Mouse (Mus musculus) lung, embryonic 16.5 days (tissue): ENCODE results near the gene Atp6v0e. TPM values are rescaled to one million over a fixed set of nuclear protein-coding genes. Genes with fewer than 3 reads are reported as not detected.

Experiments
- ATAC-seq: fragments of 200-750 bp; cut with Nextera tagmentation; 2 replicates; pipeline ENCODE4 v1.8.0; 2017; ENCODE audit warnings: low read depth, mild to moderate bottlenecking, moderate library complexity
- H3K27ac ChIP-seq: fragments of 300-500 bp; sonication (generic); 2 replicates; pipeline ENCODE4 v1.5.1; 2014; ENCODE audit warnings: mild to moderate bottlenecking, control low read depth, low read length
- H3K27me3 ChIP-seq: fragments of 300-500 bp; sonication (generic); 2 replicates; pipeline ENCODE4 v1.6.1; 2014; ENCODE audit warnings: low read depth, low read length, mixed read lengths; ENCODE audit not compliant: control insufficient read depth, insufficient read depth
- H3K36me3 ChIP-seq: fragments of 300-500 bp; sonication (generic); 2 replicates; pipeline ENCODE4 v1.6.1; 2014; ENCODE audit warnings: low read length; ENCODE audit not compliant: control insufficient read depth, insufficient read depth
- H3K4me1 ChIP-seq: fragments of 300-500 bp; sonication (generic); replicated peaks from 2 replicates; pipeline ENCODE4 v1.6.1; 2014; ENCODE audit warnings: low read length, mixed read lengths; ENCODE audit not compliant: control insufficient read depth, insufficient read depth
- H3K4me2 ChIP-seq: fragments of 300-500 bp; sonication (generic); 2 replicates; pipeline ENCODE4 v1.6.1; 2014; ENCODE audit warnings: low read depth, low read length, control low read depth
- H3K4me3 ChIP-seq: fragments of 300-500 bp; sonication (generic); 2 replicates; pipeline ENCODE4 v1.5.1; 2014; ENCODE audit warnings: mild to moderate bottlenecking, low read length, control low read depth
- H3K9ac ChIP-seq: fragments of 300-500 bp; sonication (generic); 2 replicates; pipeline ENCODE4 v1.6.1; 2014; ENCODE audit warnings: low read length, control low read depth
- H3K9me3 ChIP-seq: fragments of 300-500 bp; sonication (generic); 2 replicates; pipeline ENCODE4 v1.6.1; 2016; ENCODE audit warnings: low read length; ENCODE audit not compliant: control insufficient read depth
- WGBS: fragments of 180-500 bp; shearing (Covaris S2); extraction: QIAGEN DNeasy Blood & Tissue Kit; methylation state at CpG from one replicate; pipeline ENCODE4 v1.1.7; 2014; 5-methylcytosine and 5-hydroxymethylcytosine counted together
- polyA plus RNA-seq: library from polyadenylated mRNA; unstranded; fragments of >200 nt; fragmentation: Nextera tagmentation; extraction: Ambion mirVana; gene quantifications from 2 replicates; pipeline ENCODE4 v1.2.1, GENCODE M21; 2015

Atp6v0e gene
- polyA plus RNA-seq, 1 experiment from 2014 or later = 186 TPM

GRCm38 (mm10) chr17:26719405-26719804, 56.4 kb downstream of the Atp6v0e start:
- Histone ChIP-seq H3K9me3 (no peaks in the 10 kb centered on the region), H3K4me1 (0 out of 2 replicates have a peak, but pooled peaks cover 3% of the 10 kb centered on the region), H3K27ac (no peak overlapping the region), H3K4me3 (no peak overlapping the region), H3K9ac (no peak overlapping the region), H3K27me3 (no peaks in the 10 kb centered on the region), H3K36me3 (no peaks in the 10 kb centered on the region), H3K4me2 (no peak overlapping the region)
- no peak for ATAC-seq

- no peak overlapping the region for H3K4me3 ChIP-seq
- no peaks in the 10 kb centered on the region for H3K27me3 ChIP-seq
- no peak overlapping the region for H3K9ac ChIP-seq
- no peaks in the 10 kb centered on the region for H3K9me3 ChIP-seq
- H3K4me2 ChIP-seq = no peak overlapping the region
- H3K4me1 ChIP-seq = 0 out of 2 replicates have a peak, but pooled peaks cover 5% of the 10 kb centered on the region
- H3K36me3 ChIP-seq = no peaks in the 10 kb centered on the region
- 69% methylated on average over 2 of the region's 2 CpGs for WGBS
- ATAC-seq = no peak
- H3K27ac ChIP-seq = no peak overlapping the region
These were observed 58.8 kb downstream of the Atp6v0e start for GRCm38 (mm10) chr17:26721802-26722201.

GRCm38 (mm10) chr17:26724790-26725189, 61.8 kb downstream of the Atp6v0e start:
- Histone ChIP-seq H3K27me3 (no peaks in the 10 kb centered on the region), H3K9ac (no peak overlapping the region), H3K36me3 (no peaks in the 10 kb centered on the region), H3K4me2 (no peak overlapping the region), H3K9me3 (no peaks in the 10 kb centered on the region), H3K27ac (peak overlapping the region; percentile 21; the same call in 1 of the 2 replicates), H3K4me1 (0 out of 2 replicates have a peak, but pooled peaks cover 5% of the 10 kb centered on the region), H3K4me3 (no peak overlapping the region)
- 40% methylated on average over 1 of the region's 1 CpGs for WGBS
- ATAC-seq = no peak

- H3K27me3 ChIP-seq = no peaks in the 10 kb centered on the region
- ATAC-seq = no peak
- H3K4me2 ChIP-seq = no peak overlapping the region
- H3K36me3 ChIP-seq = no peaks in the 10 kb centered on the region
- H3K4me1 ChIP-seq = 0 out of 2 replicates have a peak, but pooled peaks cover 5% of the 10 kb centered on the region
- no peaks in the 10 kb centered on the region for H3K9me3 ChIP-seq
- H3K4me3 ChIP-seq = no peak overlapping the region
- no peak overlapping the region for H3K27ac ChIP-seq
- 52% methylated on average over 1 of the region's 1 CpGs for WGBS
- no peak overlapping the region for H3K9ac ChIP-seq
These were observed 63.6 kb downstream of the Atp6v0e start for GRCm38 (mm10) chr17:26726674-26727073.

DNA sequence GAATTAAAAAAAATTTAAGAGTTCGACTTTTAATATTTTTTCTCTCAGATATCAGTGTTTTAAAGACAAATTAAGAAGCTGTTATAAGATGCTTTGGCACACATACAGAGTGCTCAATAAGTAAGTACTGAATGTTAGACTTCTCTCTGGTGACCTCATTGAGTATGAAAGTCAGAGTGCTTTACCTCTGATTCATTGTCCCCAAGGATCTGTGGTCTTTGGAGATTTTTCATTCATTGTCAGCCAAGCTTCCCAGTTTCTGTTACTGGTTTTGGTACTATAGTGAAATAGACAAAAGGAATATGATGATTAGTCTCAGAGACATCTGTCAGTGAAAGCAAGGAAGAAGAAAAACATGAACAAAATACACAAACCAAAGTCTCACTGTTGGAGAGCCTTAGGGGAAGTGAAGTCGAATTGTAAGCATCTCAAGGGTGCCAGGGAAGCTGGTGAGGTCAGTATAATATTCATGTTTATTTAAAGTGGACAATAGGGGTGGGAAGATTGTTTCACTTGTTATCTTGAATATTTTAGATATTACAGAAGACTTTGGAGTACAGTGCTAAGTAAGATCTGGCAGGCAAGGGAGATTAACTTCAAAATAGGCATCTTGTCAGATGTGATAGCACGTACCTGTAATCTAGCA, 64.2 kb downstream of the Atp6v0e start:
- no peaks in the 10 kb centered on the region for H3K27me3 ChIP-seq

DNA sequence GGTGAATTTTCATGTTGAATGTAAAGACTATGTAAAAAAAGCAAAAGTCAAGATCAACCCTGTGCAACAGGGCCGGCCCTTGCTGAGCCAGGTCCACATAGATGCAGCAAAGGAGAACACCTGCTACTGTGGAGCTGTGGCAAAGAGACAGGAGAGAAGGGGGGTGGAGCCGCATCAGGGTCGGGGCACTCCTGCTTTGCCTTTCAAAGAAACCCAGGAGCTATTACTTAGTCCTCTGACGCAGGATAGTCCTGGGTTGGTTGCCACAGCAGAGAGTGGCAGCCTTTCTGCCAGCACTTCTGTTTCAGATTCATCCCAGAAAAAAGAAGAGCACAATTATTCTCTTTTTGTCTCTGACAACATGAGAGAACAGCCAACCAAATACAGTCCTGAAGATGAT, 79.5 kb downstream of the Atp6v0e start:
- H3K27me3 ChIP-seq = no peaks in the 10 kb centered on the region
- no peak overlapping the region for H3K4me3 ChIP-seq
- H3K36me3 ChIP-seq = no peaks in the 10 kb centered on the region
- H3K4me1 ChIP-seq = no peaks in the 10 kb centered on the region
- no peak overlapping the region for H3K9ac ChIP-seq
- H3K4me2 ChIP-seq = no peak overlapping the region
- WGBS = 58% methylated on average over 4 of the region's 4 CpGs
- no peak for ATAC-seq
- no peak overlapping the region for H3K27ac ChIP-seq
- no peaks in the 10 kb centered on the region for H3K9me3 ChIP-seq

More for the DNA sequence above, 64.2 kb downstream of the Atp6v0e start:
- Histone ChIP-seq H3K4me3 (no peak overlapping the region), H3K9ac (no peak overlapping the region), H3K36me3 (no peaks in the 10 kb centered on the region), H3K4me2 (no peak overlapping the region), H3K27ac (no peak overlapping the region), H3K9me3 (no peaks in the 10 kb centered on the region), H3K4me1 (0 out of 2 replicates have a peak, but pooled peaks cover 5% of the 10 kb centered on the region)
- WGBS = 55% methylated on average over 3 of the region's 3 CpGs
- no peak for ATAC-seq

DNA sequence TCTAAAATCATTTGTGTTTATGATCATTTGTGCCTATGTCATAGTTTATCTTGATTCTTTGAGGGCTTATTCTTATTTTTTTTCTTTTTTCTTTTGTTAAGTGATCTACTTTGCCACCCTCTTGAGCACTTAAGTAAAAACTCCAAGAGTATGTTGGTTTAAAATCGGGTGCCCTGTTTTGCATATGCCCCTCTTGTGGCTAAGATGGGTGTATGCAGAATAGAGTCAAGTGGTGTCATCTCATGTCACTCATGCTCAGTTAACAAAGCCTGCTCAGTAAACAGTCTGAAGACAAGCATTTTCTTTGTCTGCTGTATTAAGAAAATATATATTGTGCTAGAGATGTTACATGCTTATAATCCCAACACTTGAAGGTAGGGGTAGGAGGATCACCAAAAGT, 80.3 kb downstream of the Atp6v0e start:
- no peaks in the 10 kb centered on the region for H3K9me3 ChIP-seq
- H3K4me2 ChIP-seq = no peak overlapping the region
- no peak overlapping the region for H3K27ac ChIP-seq
- H3K9ac ChIP-seq = no peak overlapping the region
- ATAC-seq = no peak
- H3K4me3 ChIP-seq = no peak overlapping the region
- no peaks in the 10 kb centered on the region for H3K4me1 ChIP-seq
- no peaks in the 10 kb centered on the region for H3K27me3 ChIP-seq
- H3K36me3 ChIP-seq = no peaks in the 10 kb centered on the region
- WGBS = 63% methylated on average over 1 of the region's 1 CpGs

Other genes with a start within 250 kb of the Atp6v0e start
- 1.8 and 2.3 TPM in 2 replicates for gene Neurl1b, start 248.4 kb upstream of the Atp6v0e start, polyA plus RNA-seq
- gene Ergic1, start 101.7 kb upstream of the Atp6v0e start, polyA plus RNA-seq = 84.3 and 94.6 TPM in 2 replicates
- gene Dusp1, start 101.1 kb upstream of the Atp6v0e start, polyA plus RNA-seq = 25.2 and 28.4 TPM in 2 replicates
- 8.9 and 11.6 TPM in 2 replicates for gene Crebrf, start 52.4 kb downstream of the Atp6v0e start, polyA plus RNA-seq
- gene Bnip1, start 117.8 kb downstream of the Atp6v0e start, polyA plus RNA-seq = 45.2 and 47.7 TPM in 2 replicates
- gene Nkx2-5, start 181.8 kb downstream of the Atp6v0e start, polyA plus RNA-seq = 1.6 and 2.9 TPM in 2 replicates